Mouse (Mus musculus): ENCODE results near the gene Rgs10. TPM values are rescaled to one million over a fixed set of nuclear protein-coding genes. Genes with fewer than 3 reads are reported as not detected.

Rgs10 gene
- 23.7 and 24.0 TPM in 2 replicates for polyA plus RNA-seq (2015; fragmentation: Nextera tagmentation; extraction: Ambion mirVana)

- Histone ChIP-seq H3K9me3 (replicated peaks; ENCODE audit: control insufficient read depth, low read length) (no peaks in the 10 kb centered on the region), H3K9ac (ENCODE audit: low read length) (peak within 1 kb of the TSS; percentile 74), H3K4me1 (ENCODE audit: control insufficient read depth, insufficient read depth, low read length) (peaks cover 7% of the 10 kb centered on the region), H3K4me3 (replicated peaks; ENCODE audit: low read length) (peak within 1 kb of the TSS; percentile 71), H3K36me3 (ENCODE audit: control insufficient read depth, insufficient read depth, low read length) (no peaks in the 10 kb centered on the region), H3K4me2 (ENCODE audit: low read depth, low read length) (peak within 1 kb of the TSS; percentile 99), H3K27ac (ENCODE audit: low read length) (no peak within 1 kb of the TSS), H3K27me3 (ENCODE audit: control insufficient read depth, insufficient read depth, low read length) (peaks cover 40% of the 10 kb centered on the region)
- under 1% methylated on average over 95 of the region's 102 CpGs for WGBS
- peak; percentile 86 for ATAC-seq (ENCODE audit: insufficient read depth, low FRiP score)
Measured at GRCm38 (mm10) chr7:128417930-128418779, at the start of gene Rgs10. Gene Rgs10, minus strand, starts transcription at chr7:128418758.

GRCm38 (mm10) chr7:128462406-128462805 lies 43.8 kb upstream of the Rgs10 start:
- 65% methylated on average over 5 of the region's 5 CpGs for WGBS
- H3K4me2 ChIP-seq (ENCODE audit: low read depth, low read length): peak overlapping the region; percentile 69
- no peaks in the 10 kb centered on the region for H3K27me3 ChIP-seq (ENCODE audit: control insufficient read depth, insufficient read depth, low read length)
- no peak overlapping the region for H3K27ac ChIP-seq (ENCODE audit: low read length)
- H3K4me1 ChIP-seq (ENCODE audit: control insufficient read depth, insufficient read depth, low read length): peaks cover 13% of the 10 kb centered on the region
- ATAC-seq (ENCODE audit: insufficient read depth, low FRiP score): no peak
- H3K4me3 ChIP-seq (replicated peaks; ENCODE audit: low read length): peak overlapping the region; percentile 46
- peak overlapping the region; percentile 64; the same call in 1 of the 2 replicates for H3K9ac ChIP-seq (ENCODE audit: low read length)
- H3K9me3 ChIP-seq (replicated peaks; ENCODE audit: control insufficient read depth, low read length): no peaks in the 10 kb centered on the region
- H3K36me3 ChIP-seq (ENCODE audit: control insufficient read depth, insufficient read depth, low read length): no peaks in the 10 kb centered on the region

GRCm38 (mm10) chr7:128461285-128462215 lies 43.0 kb upstream of the Rgs10 start, which contains the start of gene Tial1:
Gene Tial1, minus strand, starts transcription at chr7:128461717.
- peak; percentile 99 for ATAC-seq (ENCODE audit: insufficient read depth, low FRiP score)
- H3K4me2 ChIP-seq (ENCODE audit: low read depth, low read length): peak within 1 kb of the TSS; percentile 93
- H3K36me3 ChIP-seq (ENCODE audit: control insufficient read depth, insufficient read depth, low read length): no peaks in the 10 kb centered on the region

GRCm38 (mm10) chr7:128460865-128461228 lies 42.3 kb upstream of the Rgs10 start:
- peaks cover 13% of the 10 kb centered on the region for H3K4me1 ChIP-seq (ENCODE audit: control insufficient read depth, insufficient read depth, low read length)

More at GRCm38 (mm10) chr7:128461285-128462215, 43.0 kb upstream of the Rgs10 start, which contains the start of gene Tial1:
- H3K9ac ChIP-seq (ENCODE audit: low read length): peak within 1 kb of the TSS; percentile 92
- H3K4me3 ChIP-seq (replicated peaks; ENCODE audit: low read length): peak within 1 kb of the TSS; percentile 75
- H3K27me3 ChIP-seq (ENCODE audit: control insufficient read depth, insufficient read depth, low read length): no peaks in the 10 kb centered on the region
- H3K27ac ChIP-seq (ENCODE audit: low read length): peak within 1 kb of the TSS; percentile 95
- H3K4me1 ChIP-seq (ENCODE audit: control insufficient read depth, insufficient read depth, low read length): peaks cover 13% of the 10 kb centered on the region
- H3K9me3 ChIP-seq (replicated peaks; ENCODE audit: control insufficient read depth, low read length): no peaks in the 10 kb centered on the region
- WGBS: under 1% methylated on average over 69 of the region's 69 CpGs

GRCm38 (mm10) chr7:128460131-128460864 lies 41.7 kb upstream of the Rgs10 start:
- H3K4me1 ChIP-seq (ENCODE audit: control insufficient read depth, insufficient read depth, low read length): peaks cover 13% of the 10 kb centered on the region
- no peaks in the 10 kb centered on the region for H3K36me3 ChIP-seq (ENCODE audit: control insufficient read depth, insufficient read depth, low read length)
- H3K9ac ChIP-seq (ENCODE audit: low read length): peak overlapping the region; percentile 92
- peak overlapping the region; percentile 95 for H3K27ac ChIP-seq (ENCODE audit: low read length)
- peak overlapping the region; percentile 93 for H3K4me2 ChIP-seq (ENCODE audit: low read depth, low read length)
- peak overlapping the region; percentile 75 for H3K4me3 ChIP-seq (replicated peaks; ENCODE audit: low read length)
- under 1% methylated on average over 36 of the region's 36 CpGs for WGBS
- H3K27me3 ChIP-seq (ENCODE audit: control insufficient read depth, insufficient read depth, low read length): no peaks in the 10 kb centered on the region
- no peaks in the 10 kb centered on the region for H3K9me3 ChIP-seq (replicated peaks; ENCODE audit: control insufficient read depth, low read length)
- peak; percentile 1; the same call in 1 of the 2 replicates for ATAC-seq (ENCODE audit: insufficient read depth, low FRiP score)

More at GRCm38 (mm10) chr7:128460865-128461228, 42.3 kb upstream of the Rgs10 start:
- peak; percentile 14 for ATAC-seq (ENCODE audit: insufficient read depth, low FRiP score)
- peak overlapping the region; percentile 93 for H3K4me2 ChIP-seq (ENCODE audit: low read depth, low read length)
- H3K36me3 ChIP-seq (ENCODE audit: control insufficient read depth, insufficient read depth, low read length): no peaks in the 10 kb centered on the region
- no peaks in the 10 kb centered on the region for H3K9me3 ChIP-seq (replicated peaks; ENCODE audit: control insufficient read depth, low read length)
- H3K27me3 ChIP-seq (ENCODE audit: control insufficient read depth, insufficient read depth, low read length): no peaks in the 10 kb centered on the region
- H3K9ac ChIP-seq (ENCODE audit: low read length): peak overlapping the region; percentile 92
- peak overlapping the region; percentile 95 for H3K27ac ChIP-seq (ENCODE audit: low read length)
- WGBS: 0% methylated on average over 22 of the region's 23 CpGs
- H3K4me3 ChIP-seq (replicated peaks; ENCODE audit: low read length): peak overlapping the region; percentile 75

GRCm38 (mm10) chr7:128459791-128460130 lies 41.2 kb upstream of the Rgs10 start:
- Histone ChIP-seq H3K4me1 (ENCODE audit: control insufficient read depth, insufficient read depth, low read length) (peaks cover 13% of the 10 kb centered on the region), H3K9me3 (replicated peaks; ENCODE audit: control insufficient read depth, low read length) (no peaks in the 10 kb centered on the region), H3K27me3 (ENCODE audit: control insufficient read depth, insufficient read depth, low read length) (no peaks in the 10 kb centered on the region), H3K27ac (ENCODE audit: low read length) (peak overlapping the region; percentile 95; the same call in 1 of the 2 replicates), H3K36me3 (ENCODE audit: control insufficient read depth, insufficient read depth, low read length) (no peaks in the 10 kb centered on the region), H3K4me3 (replicated peaks; ENCODE audit: low read length) (peak overlapping the region; percentile 75), H3K9ac (ENCODE audit: low read length) (peak overlapping the region; percentile 92), H3K4me2 (ENCODE audit: low read depth, low read length) (peak overlapping the region; percentile 93)
- 10% methylated on average over 4 of the region's 4 CpGs for WGBS
- no peak for ATAC-seq (ENCODE audit: insufficient read depth, low FRiP score)

- H3K9me3 ChIP-seq (replicated peaks; ENCODE audit: control insufficient read depth, low read length): no peaks in the 10 kb centered on the region
- H3K4me1 ChIP-seq (ENCODE audit: control insufficient read depth, insufficient read depth, low read length): peaks cover 13% of the 10 kb centered on the region
- no peak overlapping the region for H3K4me3 ChIP-seq (replicated peaks; ENCODE audit: low read length)
- peaks cover 4% of the 10 kb centered on the region; the same call in 1 of the 2 replicates for H3K36me3 ChIP-seq (ENCODE audit: control insufficient read depth, insufficient read depth, low read length)
- H3K9ac ChIP-seq (ENCODE audit: low read length): no peak overlapping the region
- H3K27ac ChIP-seq (ENCODE audit: low read length): no peak overlapping the region
- H3K4me2 ChIP-seq (ENCODE audit: low read depth, low read length): no peak overlapping the region
- no peak for ATAC-seq (ENCODE audit: insufficient read depth, low FRiP score)
- no peaks in the 10 kb centered on the region for H3K27me3 ChIP-seq (ENCODE audit: control insufficient read depth, insufficient read depth, low read length)
Measured at GRCm38 (mm10) chr7:128458011-128458410, 39.5 kb upstream of the Rgs10 start.

- Histone ChIP-seq H3K9me3 (replicated peaks; ENCODE audit: control insufficient read depth, low read length) (no peaks in the 10 kb centered on the region), H3K4me1 (ENCODE audit: control insufficient read depth, insufficient read depth, low read length) (peaks cover 3% of the 10 kb centered on the region; the same call in 1 of the 2 replicates), H3K4me3 (replicated peaks; ENCODE audit: low read length) (no peak overlapping the region), H3K27ac (ENCODE audit: low read length) (no peak overlapping the region), H3K4me2 (ENCODE audit: low read depth, low read length) (no peak overlapping the region), H3K36me3 (ENCODE audit: control insufficient read depth, insufficient read depth, low read length) (peaks cover 20% of the 10 kb centered on the region), H3K27me3 (ENCODE audit: control insufficient read depth, insufficient read depth, low read length) (no peaks in the 10 kb centered on the region), H3K9ac (ENCODE audit: low read length) (no peak overlapping the region)
- 86% methylated on average over 1 of the region's 1 CpGs for WGBS
- no peak for ATAC-seq (ENCODE audit: insufficient read depth, low FRiP score)
Measured at GRCm38 (mm10) chr7:128452731-128453130, 34.2 kb upstream of the Rgs10 start.

All from stomach, embryonic 16.5 days (tissue).